Mouse (Mus musculus): ENCODE measurements around the gene Psmb9.

The Psmb9 gene

GRCm38 (mm10) chr17:34205746-34206176, 18.2 kb upstream of the Psmb9 start:
- peak in 1 of 2 experiments; percentile 20 for DNase-seq

GRCm38 (mm10) chr17:34205021-34205745, 17.6 kb upstream of the Psmb9 start:
- no peak for DNase-seq

DNA sequence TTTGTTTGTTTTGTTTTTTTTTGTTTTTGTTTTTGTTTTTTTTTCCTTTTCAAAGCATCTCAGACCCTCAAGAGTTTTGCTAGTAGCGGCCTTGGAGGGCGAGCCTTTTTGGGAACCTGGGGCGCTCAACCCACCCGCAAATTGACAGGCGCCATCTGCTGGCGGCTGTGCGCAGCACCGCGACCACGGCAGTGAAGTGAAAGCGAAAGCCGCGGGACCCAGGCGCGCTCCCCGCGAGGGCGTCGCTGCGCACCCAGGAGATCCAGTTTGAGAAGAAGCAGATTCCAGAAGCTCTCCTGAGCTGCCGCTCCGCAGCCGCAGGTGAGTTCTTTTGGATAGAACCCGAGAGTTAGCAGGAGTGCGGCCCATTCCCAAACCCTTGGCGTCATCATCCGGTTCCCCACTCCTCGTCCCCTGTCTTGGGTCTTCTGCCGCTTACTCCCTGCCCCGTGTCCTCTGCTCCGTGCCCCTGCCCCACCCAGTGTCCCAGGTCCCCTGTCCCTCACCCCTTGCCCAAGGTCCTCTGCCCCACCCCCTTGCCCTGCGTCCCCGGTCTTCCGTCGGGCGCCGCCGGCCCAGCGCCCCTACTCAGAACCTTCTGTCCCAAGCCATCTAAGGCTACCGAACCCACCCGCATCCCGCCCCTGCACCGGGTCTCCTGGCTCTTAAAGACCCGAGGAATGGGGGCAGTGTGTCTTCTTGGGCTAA, 16.9 kb upstream of the Psmb9 start:
- DNase-seq: peak; percentile 88 to 94

- DNase-seq: no peak
These were observed 15.9 kb upstream of the Psmb9 start, which contains the start of gene Tap2 for GRCm38 (mm10) chr17:34203444-34203843. TSS of gene Tap2 (plus strand) at chr17:34203527.

- no peak for DNase-seq
These were observed 15.3 kb upstream of the Psmb9 start for GRCm38 (mm10) chr17:34202760-34203442.

- no peak for DNase-seq
These were observed 14.0 kb upstream of the Psmb9 start for GRCm38 (mm10) chr17:34201506-34202055.

DNA sequence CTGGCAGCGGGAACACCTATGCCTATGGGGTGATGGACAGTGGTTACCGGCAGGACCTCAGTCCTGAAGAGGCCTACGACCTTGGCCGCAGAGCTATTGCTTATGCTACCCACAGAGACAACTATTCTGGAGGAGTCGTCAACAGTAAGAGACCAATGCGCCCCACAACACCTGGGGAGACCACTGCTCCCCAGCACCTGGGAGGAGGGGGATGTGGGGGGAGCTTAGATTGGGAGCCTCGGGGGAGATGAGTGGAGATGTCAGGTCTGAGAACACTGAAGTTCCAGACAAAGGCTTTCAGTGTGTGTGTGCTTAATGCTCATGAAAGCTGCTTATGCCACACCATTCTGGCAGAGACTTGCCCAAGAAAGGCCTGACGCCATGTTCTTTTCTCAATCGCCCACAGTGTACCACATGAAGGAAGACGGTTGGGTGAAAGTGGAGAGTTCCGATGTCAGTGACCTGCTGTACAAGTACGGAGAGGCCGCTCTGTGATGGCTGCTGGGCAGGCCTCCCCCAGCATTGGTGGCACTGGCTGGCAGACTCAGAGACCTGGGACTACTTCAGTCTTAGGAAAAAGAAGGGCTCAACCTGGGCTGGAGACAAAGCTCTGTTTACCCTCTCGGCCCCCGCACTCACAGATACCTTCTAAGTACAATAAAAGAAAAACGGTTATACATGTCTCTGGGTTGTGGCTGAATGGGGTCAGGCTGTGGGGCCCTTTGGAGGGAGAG, 13.4 kb upstream of the Psmb9 start:
- DNase-seq: no peak

DNA sequence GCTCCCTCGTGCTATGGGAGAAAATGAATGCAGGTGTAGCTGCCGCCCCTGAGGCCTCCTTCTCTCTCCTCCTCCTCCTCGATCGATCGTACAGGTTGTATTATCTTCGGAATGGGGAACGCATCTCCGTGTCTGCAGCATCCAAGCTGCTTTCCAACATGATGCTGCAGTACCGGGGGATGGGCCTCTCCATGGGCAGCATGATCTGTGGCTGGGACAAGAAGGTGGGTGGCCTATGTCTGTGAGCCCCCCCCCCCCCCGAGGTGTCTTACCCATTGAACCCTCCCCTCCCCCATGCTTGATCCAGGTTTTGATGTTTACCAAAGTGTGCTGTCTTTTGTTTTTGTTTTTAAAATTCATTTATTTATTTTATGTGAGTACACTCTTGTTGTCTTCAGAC, 12.5 kb upstream of the Psmb9 start:
- no peak for DNase-seq

DNA sequence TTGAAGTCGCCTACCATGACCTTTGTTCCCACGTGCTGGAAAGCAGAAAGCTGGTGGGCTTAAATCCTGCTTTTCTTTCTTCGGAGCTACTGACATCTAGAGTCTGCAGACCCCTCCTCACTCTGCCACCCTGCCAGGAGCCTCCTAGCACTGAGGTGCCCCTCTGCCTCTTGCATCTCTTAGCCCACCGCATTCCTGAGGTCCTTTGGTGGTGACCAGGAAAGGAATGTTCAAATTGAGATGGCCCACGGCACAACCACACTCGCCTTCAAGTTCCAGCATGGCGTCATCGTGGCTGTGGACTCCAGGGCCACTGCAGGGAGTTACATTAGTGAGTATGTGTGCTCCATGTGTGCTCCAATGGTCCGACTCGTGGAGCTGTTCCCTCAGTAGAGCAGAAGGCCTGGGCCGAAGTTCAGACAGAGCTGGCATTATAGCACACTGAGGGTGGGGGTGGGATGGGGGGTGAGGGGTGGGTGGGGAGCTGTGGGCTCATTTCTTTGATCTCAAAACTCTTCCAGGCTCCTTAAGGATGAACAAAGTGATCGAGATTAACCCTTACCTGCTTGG, 11.6 kb upstream of the Psmb9 start:
- no peak for DNase-seq

- no peak for DNase-seq
These were observed 11.0 kb upstream of the Psmb9 start for GRCm38 (mm10) chr17:34198521-34198912.

DNA sequence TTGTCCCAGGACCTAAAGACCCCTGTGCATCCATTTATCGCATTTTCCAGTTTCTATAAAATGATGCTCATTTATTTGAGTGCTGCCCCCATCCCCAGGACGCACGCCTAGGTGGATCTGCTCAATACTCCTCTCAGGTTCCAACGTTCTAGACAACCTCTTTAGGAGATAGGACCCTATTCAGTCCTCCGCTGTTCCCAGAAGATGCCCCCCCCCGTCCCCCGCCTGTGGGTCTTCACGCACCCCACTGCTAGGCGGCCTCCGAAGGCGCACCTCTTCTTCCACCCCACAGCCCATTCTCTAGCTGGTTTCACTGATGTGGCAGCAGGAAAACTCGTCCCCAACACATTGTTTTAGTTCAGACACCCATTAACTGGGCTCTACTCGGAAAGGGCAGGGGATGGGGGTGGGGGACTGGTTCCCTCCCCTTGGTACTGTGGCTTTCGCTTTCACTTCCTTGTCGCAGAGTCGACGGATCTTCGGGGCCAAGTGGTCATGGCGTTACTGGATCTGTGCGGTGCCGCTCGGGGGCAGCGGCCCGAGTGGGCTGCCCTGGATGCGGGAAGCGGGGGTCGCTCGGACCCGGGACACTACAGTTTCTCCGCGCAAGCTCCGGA, 10.4 kb upstream of the Psmb9 start:
- DNase-seq: peak; percentile 76 to 81

- peak; percentile 80 to 88 for DNase-seq
These were observed 9.7 kb upstream of the Psmb9 start, which contains the start of gene Psmb8 for GRCm38 (mm10) chr17:34196941-34197894. TSS of gene Psmb8 (plus strand) at chr17:34197721.

DNA sequence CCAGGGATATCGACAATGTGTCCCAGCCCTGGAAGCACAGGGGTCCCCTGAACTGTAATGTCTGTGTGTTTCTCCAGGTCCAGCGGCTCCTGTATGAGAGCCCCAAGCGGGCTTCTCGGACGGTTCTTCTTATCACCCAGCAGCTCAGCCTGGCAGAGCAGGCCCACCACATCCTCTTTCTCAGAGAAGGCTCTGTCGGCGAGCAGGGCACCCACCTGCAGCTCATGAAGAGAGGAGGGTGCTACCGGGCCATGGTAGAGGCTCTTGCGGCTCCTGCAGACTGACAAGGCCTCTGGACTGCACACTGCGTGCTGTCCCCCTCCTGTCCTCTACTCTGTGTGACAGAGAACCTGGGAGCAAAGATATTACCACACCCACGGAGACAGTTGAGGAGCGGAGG, 8.9 kb upstream of the Psmb9 start:
- peak; percentile 64 to 71 for DNase-seq

DNA sequence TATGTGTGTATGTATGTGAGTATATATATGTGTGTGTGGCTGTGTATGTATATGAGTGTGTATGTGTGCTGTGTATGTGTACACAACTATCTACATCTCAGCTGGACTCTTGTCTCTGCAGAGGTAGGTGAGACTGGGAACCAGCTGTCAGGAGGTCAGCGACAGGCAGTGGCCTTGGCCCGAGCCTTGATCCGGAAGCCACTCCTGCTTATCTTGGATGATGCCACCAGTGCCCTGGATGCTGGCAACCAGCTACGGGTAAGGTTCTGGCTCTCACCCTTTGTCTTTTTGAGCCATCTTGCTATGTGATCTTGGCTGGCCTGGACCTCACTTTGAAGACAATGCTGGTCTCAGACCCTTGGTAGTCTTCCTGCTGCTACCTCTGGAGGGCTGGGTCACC, 7.2 kb upstream of the Psmb9 start:
- DNase-seq: no peak

DNA sequence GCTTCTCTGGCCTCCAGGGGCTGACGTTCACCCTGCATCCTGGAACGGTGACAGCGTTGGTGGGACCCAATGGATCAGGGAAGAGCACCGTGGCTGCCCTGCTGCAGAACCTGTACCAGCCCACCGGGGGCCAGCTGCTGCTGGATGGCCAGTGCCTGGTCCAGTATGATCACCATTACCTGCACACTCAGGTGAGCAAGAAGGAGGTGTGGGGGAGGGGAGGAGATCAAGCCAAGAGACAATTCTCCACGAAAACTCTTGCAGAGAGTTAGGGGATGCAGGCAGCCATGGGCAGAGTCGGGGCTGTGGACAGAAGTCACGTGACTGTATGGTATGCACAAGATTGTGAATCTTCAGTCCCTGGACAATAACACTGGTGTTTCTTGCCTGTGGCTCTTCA, 5.9 kb upstream of the Psmb9 start:
- DNase-seq: no peak

DNA sequence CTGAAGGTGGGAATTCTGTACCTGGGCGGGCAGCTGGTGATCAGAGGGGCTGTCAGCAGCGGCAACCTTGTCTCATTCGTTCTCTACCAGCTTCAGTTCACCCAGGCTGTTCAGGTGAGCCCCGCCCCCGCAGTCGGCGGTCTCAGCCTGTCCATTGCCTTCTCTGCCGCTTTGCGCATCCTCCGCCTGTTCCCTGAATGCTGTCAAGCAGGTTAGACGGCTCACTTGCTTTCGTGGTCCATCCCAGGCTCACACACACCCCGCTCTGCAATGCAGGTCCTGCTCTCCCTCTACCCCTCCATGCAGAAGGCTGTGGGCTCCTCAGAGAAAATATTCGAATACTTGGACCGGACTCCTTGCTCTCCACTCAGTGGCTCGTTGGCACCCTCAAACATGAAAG, 5.3 kb upstream of the Psmb9 start:
- no peak for DNase-seq

DNA sequence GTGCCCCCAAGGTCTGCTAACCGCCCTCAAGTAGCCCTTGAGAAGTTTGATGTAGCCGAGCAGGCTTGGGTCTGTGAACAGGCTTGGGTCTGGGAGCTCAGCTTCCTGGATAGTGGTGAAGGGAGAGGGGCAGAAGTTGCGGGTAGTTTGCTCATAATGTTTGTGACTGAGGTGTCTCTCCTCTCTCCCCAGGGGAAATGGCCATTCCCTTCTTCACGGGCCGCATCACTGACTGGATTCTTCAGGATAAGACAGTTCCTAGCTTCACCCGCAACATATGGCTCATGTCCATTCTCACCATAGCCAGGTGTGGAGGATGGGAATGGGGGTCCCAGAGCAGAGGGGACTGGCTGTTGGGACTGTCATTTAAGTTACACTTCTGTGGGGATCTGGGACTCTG, 1.4 kb upstream of the Psmb9 start:
- no peak for DNase-seq

- DNase-seq: peak in 1 of 2 experiments; percentile 47
These were observed 446 bp upstream of the Psmb9 start for GRCm38 (mm10) chr17:34188010-34188409.

DNA sequence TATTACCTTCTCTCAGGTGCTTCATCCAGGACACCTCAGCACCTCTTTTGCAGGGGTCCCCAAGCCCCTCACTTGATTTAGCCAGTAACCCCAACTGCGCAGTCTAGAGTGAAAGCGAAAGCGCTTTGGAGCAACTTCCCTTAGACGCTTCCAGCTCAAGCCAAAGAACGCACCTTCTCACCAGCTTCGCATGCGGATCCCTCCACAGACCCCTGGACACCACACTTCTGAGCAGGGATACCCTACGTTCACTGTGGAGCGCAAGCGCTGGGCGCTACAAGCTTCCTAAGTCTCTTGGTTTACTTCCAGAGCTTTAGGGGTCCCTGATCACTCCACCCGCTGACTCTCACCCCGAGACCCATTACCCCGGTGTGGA, 691 bp downstream of the Psmb9 start:
- DNase-seq: no peak

DNA sequence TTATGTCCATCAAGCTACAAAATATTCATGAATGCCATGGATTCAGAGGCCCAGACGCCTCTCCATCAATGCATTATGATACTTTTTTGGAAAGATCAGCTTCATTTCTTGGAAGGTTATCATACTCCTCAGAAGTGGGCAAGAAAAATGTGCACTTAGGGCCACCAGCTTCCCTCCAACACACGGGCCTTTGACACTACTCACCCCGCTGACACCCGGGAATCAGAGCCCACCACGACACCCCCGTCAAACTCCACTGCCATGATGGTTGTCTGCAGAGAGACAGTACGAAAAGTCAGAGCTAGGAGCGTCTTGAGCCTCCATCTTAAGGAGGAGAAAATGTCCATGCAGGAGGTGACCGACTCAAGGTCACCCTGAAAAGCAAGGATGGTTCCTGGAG, 2.0 kb downstream of the Psmb9 start:
- no peak for DNase-seq

Measured in spleen, adult 18-20 months (tissue).